Mouse (Mus musculus): ENCODE measurements at regions not wholly inside any gene's neighbourhood (a gene's known extent, or its start where the extent isn't known, plus 50 kb on each side); places are given as distances from the start of the nearest gene placed in this dataset.
A peak's percentile ranks its signal among the peaks of the same experiment; 100 is the strongest.

DNA sequence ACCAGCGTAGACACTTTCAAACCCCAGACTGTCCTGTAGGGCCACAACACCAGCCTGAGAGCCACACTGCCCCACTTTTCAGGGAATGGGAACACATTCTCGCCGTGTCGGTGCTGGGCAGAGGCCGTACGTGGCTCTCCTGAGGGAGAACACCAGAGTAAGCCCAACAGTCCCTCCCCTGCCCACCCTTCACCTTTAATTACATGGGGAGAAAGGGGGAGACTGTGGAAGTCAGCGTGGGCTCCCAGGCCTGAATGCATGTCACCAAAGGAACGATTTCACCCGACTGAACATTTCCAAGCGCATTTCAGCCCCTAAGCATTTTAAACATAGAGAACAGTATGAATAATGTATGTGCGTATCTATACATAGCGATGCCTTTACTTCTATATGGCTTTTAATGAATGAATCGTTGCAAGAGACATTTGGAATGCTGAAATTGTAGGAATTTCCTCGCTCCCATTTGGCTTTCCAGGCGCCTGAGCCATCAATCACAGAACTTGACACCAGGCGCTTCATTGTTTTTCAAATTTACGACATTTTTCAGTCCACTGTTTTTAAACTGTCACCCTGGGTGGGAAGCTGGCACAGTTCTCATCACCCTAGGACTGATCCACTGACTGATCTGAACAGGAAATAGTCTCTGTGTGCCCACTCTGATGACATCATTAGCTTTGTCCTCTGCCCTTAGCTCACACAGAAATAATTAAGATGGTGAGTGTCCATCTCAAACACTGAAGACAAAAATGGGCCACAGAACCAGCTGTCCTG, 152.3 kb downstream of the Atp23 start:
- DNase-seq (ENCODE audit: low read depth, low spot score): no peak

DNA sequence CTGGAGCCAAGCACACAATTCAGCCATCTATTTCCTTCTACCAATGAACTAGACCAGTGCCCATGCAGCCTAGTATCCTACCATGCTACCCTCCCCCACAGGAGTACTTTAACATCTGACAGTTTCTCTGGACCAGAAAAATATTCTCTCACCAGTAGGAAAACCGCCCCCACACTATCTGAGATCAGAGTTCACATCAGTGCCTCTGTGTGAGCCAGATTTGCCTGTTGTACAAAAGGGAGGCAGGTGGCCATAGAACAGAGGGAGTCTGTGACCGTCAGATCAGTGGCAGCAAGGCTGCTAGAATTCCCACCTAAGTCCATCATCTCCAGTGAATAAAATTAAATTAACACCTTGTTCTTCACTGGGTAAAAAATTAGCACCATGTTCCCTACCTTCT, 166.5 kb downstream of the Atp23 start:
- no peak for DNase-seq (ENCODE audit: low read depth, low spot score)

DNA sequence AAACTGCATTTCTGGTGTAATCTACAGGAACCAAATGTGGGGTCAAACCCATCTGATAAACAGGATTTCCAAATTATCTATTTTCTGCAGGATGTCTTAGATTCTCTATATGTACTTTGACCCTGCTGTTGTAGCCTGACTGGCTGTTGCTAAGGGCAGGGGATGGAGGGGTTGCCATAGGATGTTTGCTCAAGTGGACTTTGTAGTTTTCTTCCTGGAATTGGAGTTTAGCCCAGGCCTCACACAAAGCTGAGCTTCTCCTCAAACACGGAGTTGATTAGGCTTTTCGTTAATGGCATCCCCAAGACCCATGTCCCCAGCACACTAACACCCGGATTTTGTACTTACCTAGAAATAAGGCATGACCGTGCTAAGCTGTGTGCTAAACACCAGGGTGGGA, 173.3 kb downstream of the Atp23 start:
- DNase-seq (ENCODE audit: low read depth, low spot score): no peak

- DNase-seq (ENCODE audit: low read depth, low spot score): peak; percentile 18
Observed at GRCm38 (mm10) chr10:126717961-126718360, 183.2 kb downstream of the Atp23 start.

DNA sequence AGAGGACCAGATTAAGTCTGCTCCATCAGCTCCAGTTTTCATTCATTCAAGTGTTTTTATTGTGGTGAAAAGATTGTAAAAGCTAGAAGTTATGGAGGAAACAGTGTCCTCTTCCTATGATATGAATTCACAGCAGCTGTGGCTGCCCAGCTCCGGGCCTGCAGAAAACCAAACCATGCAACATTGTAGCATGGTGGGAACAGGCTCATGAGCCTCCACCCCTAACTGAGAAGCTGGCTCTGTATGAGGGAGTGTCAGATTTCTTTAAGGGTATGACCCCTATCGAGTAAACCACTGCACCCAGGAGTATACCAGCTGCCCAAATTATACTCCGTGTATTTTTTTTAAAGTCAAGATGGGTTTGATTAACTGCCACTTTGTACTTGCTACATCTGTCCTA, 189.4 kb downstream of the Atp23 start:
- DNase-seq (ENCODE audit: low read depth, low spot score): no peak

GRCm38 (mm10) chr10:126709219-126709917, 191.8 kb downstream of the Atp23 start:
- no peak for DNase-seq (ENCODE audit: low read depth, low spot score)

DNA sequence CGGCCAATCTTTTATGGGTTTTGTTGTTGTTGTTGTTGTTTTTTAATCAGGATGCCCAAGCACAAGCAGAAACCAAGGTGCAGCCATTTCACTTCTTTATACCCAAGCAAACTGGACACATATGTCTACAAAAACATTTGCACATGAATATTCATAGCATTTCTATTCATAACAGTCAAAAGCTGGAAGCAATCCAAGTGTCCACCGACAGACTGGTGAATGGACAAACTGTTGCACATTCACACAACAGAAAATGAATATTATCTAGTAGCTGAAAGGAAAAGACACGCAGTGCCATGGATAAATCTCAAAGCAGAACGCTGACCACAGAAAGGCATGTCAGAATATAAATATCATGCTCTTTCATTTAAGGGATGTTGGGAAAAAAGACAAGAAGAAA, 192.4 kb downstream of the Atp23 start:
- no peak for DNase-seq (ENCODE audit: low read depth, low spot score)

- no peak for DNase-seq (ENCODE audit: low read depth, low spot score)
Observed at GRCm38 (mm10) chr10:126708215-126708614, 192.9 kb downstream of the Atp23 start.

- DNase-seq (ENCODE audit: low read depth, low spot score): no peak
Observed at GRCm38 (mm10) chr10:126697086-126697485, 204.1 kb downstream of the Atp23 start.

DNA sequence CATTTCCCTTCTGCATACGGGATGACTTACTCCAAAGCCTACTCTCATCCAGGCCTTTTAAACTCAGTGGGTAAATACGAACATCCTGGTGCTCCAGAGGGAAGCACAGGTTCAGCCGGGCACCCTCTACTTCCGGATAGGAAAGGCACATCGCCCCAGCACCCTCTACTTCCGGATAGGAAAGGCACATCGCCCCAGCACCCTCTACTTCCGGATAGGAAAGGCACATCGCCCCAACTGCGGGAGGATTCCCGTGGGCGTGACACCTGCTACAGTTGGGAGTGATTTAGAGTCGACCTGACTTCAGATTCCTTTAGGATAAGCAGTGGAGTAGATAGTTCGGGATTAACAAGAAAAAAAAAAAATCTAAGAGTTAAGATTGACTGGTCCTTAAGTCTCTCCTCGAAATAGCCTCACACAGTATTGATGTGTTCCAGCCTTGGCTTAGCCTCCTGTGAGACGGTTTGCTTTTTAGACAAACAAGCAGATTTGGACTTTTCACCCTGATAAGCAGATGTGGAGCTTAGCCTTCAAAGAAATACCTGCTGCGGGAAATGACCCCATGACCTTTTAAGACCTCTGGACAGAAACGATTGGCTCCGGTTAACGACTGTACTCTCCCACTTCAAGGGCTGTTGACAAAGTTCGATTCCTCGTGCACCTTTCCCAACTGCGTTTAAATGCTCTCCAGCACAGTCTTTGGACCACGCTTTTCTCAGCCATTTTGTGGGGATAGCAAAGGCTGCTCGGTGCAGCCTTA, 210.1 kb downstream of the Atp23 start:
- DNase-seq (ENCODE audit: low read depth, low spot score): no peak

GRCm38 (mm10) chr10:126680275-126681184, 220.6 kb downstream of the Atp23 start:
- no peak for DNase-seq (ENCODE audit: low read depth, low spot score)

GRCm38 (mm10) chr10:126679224-126680120, 221.7 kb downstream of the Atp23 start:
- no peak for DNase-seq (ENCODE audit: low read depth, low spot score)

- DNase-seq (ENCODE audit: low read depth, low spot score): no peak
Observed at GRCm38 (mm10) chr10:126673437-126673836, 227.7 kb downstream of the Atp23 start.

DNA sequence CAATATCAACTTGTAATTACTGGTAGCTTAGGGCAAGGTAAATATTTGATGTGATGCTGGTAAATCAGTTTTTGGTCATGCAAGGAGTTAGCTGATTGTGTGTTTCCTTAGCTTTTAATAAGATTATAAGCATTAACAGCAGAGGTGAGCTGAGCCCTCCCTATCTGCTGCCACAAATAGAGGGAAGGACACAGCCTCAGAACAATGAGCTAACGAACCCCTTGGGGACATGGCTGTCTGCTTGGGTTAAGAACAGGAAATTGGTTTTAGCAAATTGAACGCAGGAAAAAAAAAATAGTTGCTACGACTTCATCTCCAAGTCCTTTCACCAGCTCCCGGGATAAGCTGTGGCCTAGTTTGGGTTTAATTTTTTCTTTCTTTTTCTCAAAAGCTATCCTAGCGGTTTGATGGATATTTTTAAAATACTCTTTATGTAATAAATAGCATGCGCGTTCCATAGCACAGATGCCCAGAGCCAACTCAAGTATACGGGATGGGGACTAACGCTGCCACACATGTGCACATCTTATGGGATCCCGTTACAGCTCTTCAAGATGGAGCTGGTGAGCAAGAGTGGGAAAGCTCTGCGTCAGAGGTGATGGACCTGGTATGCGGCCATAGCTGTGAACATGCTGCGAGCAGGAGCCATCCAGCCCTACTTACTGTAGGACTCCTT, 236.6 kb downstream of the Atp23 start:
- no peak for DNase-seq (ENCODE audit: low read depth, low spot score)

DNA sequence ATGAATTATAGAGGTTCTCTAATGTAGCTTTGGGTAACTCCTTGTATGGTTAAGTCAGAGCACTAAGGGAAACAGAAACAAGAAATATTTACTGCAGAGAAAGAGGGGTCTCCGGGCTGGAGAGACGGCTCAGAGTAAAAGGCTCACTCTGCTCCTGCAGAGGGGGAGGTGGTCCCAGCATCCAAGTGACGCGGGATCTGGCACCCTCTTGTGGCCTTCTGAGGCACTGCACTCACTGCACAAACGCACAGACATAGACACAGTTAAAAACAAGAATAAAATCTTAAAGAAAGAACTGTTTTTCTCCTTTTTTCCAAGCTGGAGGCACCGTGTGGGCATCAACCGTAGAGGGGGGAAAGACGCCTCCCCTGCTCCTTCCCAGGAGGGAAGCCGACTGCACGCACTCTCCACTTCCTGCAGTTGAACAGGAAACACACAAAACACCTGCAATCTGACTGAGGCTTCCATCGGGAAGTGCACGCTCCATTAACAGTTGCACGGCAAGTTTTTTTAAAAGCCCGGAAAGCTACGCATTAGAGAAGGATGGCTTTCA, 237.6 kb downstream of the Atp23 start:
- DNase-seq (ENCODE audit: low read depth, low spot score): no peak

DNA sequence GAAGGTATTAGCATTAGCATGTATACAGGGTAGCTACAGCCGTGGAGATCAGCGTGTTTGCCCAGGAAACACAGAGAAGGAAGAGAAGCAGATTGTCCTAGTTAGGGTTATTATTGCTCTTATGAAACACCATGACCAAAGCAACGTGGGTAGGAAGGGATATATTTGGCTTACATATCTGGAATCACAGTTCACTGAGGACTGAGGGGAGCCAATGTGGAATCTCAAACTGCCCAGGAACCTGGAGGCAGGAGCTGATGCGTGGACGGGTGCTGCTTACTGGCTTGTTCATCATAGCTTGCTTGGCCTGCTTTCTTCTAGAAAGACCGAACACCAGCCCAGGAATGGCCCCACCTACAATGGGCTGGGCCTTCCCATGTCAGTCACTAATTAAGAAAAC, 238.4 kb downstream of the Atp23 start:
- DNase-seq (ENCODE audit: low read depth, low spot score): no peak

GRCm38 (mm10) chr10:126661095-126661615, 240.0 kb downstream of the Atp23 start:
- no peak for DNase-seq (ENCODE audit: low read depth, low spot score)

- DNase-seq (ENCODE audit: low read depth, low spot score): no peak
Observed at GRCm38 (mm10) chr10:126660024-126660423, 241.1 kb downstream of the Atp23 start.

DNA sequence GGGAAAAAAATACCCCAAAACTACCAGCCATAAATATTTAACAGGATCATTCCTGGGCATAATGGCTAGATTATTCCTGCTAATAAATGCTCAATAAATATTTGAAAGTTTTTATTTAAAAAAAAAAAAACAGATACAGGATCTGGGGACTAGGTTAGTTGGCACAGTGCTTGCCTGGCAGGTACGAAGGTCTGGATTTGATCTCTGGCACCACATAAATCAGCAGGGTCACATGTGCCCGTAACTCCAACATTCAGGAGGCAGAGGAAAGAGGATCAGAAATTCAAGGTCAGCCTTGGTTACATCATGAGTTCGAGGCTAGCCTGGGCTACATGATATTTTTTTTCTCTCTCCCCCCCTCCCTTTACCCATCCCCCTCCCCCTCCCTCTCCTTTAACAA, 248.5 kb downstream of the Atp23 start:
- DNase-seq (ENCODE audit: low read depth, low spot score): no peak
